Mouse (Mus musculus) MEL (cell line): Measurements from ENCODE around the gene Oit3. TPM values are rescaled to one million over a fixed set of nuclear protein-coding genes. Genes with fewer than 3 reads are reported as not detected.
"Not testable (repeated sequence)": the region's sequence is repeated elsewhere in the genome, so short reads cannot be mapped to it uniquely, and the experiment has no call there.

Experiments used
- DNase-seq: peaks from one replicate; pipeline ENCODE4 v3.0.0; 2011; ENCODE audit warnings: low read depth, low spot score
- H3K27ac ChIP-seq: 2 replicates; pipeline ENCODE4 v1.5.1; 2012; ENCODE audit warnings: low read depth, mild to moderate bottlenecking, control low read depth, low read length, moderate library complexity; ENCODE audit not compliant: control insufficient read depth
- H3K27me3 ChIP-seq, 2 experiments: fragments of 150-350 bp in 1 of 2; sonication (generic) in 1 of 2; 2 replicates each; pipeline ENCODE4 v1.6.1; 2012; ENCODE audit warnings: low read length in 2 of 2, mild to moderate bottlenecking in 2 of 2, improper control_type of control experiment in 1 of 2, moderate library complexity in 1 of 2; ENCODE audit not compliant: insufficient read depth in 2 of 2, control insufficient read depth in 1 of 2
- H3K36me3 ChIP-seq, 2 experiments: 2 replicates each; pipeline ENCODE4 v1.6.1; 2012 to 2014; ENCODE audit warnings: low read length in 2 of 2, improper control_type of control experiment in 1 of 2, inconsistent platforms in 1 of 2, mild to moderate bottlenecking in 1 of 2; ENCODE audit not compliant: insufficient read depth in 2 of 2, control insufficient read depth in 1 of 2
- H3K4me1 ChIP-seq, 2 experiments: fragments of 150-350 bp in 1 of 2; sonication (generic) in 1 of 2; 2 replicates each; pipeline ENCODE4 v1.6.1; 2012; ENCODE audit warnings: low read length in 2 of 2, improper control_type of control experiment in 1 of 2, mild to moderate bottlenecking in 1 of 2; ENCODE audit not compliant: insufficient read depth in 2 of 2, control insufficient read depth in 1 of 2
- H3K4me3 ChIP-seq, 2 experiments: fragments of 150-350 bp in 1 of 2; sonication (generic) in 1 of 2; 2 replicates each; pipeline ENCODE4 v1.5.1; 2012; ENCODE audit warnings: low read depth in 2 of 2, low read length in 2 of 2, mild to moderate bottlenecking in 2 of 2, moderate library complexity in 2 of 2, control low read depth in 1 of 2, improper control_type of control experiment in 1 of 2; ENCODE audit not compliant: control insufficient read depth in 1 of 2, insufficient read depth in 1 of 2
- H3K79me2 ChIP-seq: 2 replicates; pipeline ENCODE4 v1.6.1; 2012; ENCODE audit warnings: mild to moderate bottlenecking, low read length, moderate library complexity; ENCODE audit not compliant: control insufficient read depth, poor library complexity, insufficient read depth
- H3K9ac ChIP-seq: 2 replicates; pipeline ENCODE4 v1.6.1; 2012; ENCODE audit warnings: low read depth, mild to moderate bottlenecking, control low read depth, low read length, moderate library complexity; ENCODE audit not compliant: control insufficient read depth, poor library complexity, severe bottlenecking
- H3K9me3 ChIP-seq: fragments of 150-350 bp; sonication (generic); replicated peaks from 2 replicates; pipeline ENCODE4 v1.6.1; 2012; ENCODE audit warnings: mild to moderate bottlenecking, low read length, improper control_type of control experiment, moderate library complexity; ENCODE audit not compliant: insufficient read depth
- BHLHE40 ChIP-seq: IDR thresholded peaks from 2 replicates; pipeline ENCODE4 v1.6.1; 2012; ENCODE audit warnings: low read depth, mild to moderate bottlenecking, inconsistent platforms, low read length, improper control_type of control experiment, borderline replicate concordance
- CHD2 ChIP-seq: IDR thresholded peaks from 2 replicates; pipeline ENCODE4 v1.6.1; 2011; ENCODE audit warnings: low read length, improper control_type of control experiment
- CTCF ChIP-seq, 3 experiments: IDR thresholded peaks in 2 of 3; conservative IDR thresholded peaks in 1 of 3; 2 replicates each; pipeline ENCODE4 v1.5.1; 2011 to 2012; ENCODE audit warnings: low read length in 3 of 3, low read depth in 2 of 3, mild to moderate bottlenecking in 2 of 3, improper control_type of control experiment in 1 of 3, inconsistent platforms in 1 of 3, mixed read lengths in 1 of 3, moderate library complexity in 1 of 3; ENCODE audit not compliant: control insufficient read depth in 1 of 3, insufficient read depth in 1 of 3, poor library complexity in 1 of 3, severe bottlenecking in 1 of 3
- ELF1 ChIP-seq: IDR thresholded peaks from 2 replicates; pipeline ENCODE4 v1.6.1; 2014; ENCODE audit warnings: low read depth, mild to moderate bottlenecking, inconsistent platforms, low read length, improper control_type of control experiment, moderate library complexity
- EP300 ChIP-seq, 2 experiments: IDR thresholded peaks; 2 replicates each; pipeline ENCODE4 v1.6.1; 2011; ENCODE audit warnings: improper control_type of control experiment in 2 of 2, low read length in 2 of 2, low read depth in 1 of 2, mild to moderate bottlenecking in 1 of 2
- ETS1 ChIP-seq: IDR thresholded peaks from 2 replicates; pipeline ENCODE4 v1.6.1; 2012; ENCODE audit warnings: low read depth, mild to moderate bottlenecking, inconsistent platforms, low read length, improper control_type of control experiment, moderate library complexity
- JUND ChIP-seq: IDR thresholded peaks from 2 replicates; pipeline ENCODE4 v1.6.1; 2011; ENCODE audit warnings: low read depth, mild to moderate bottlenecking, improper control_type of control experiment, low read length
- MAX ChIP-seq: IDR thresholded peaks from 2 replicates; pipeline ENCODE4 v1.6.1; 2011; ENCODE audit warnings: low read length, improper control_type of control experiment
- MEF2A ChIP-seq: IDR thresholded peaks from 2 replicates; pipeline ENCODE4 v1.6.1; 2014; ENCODE audit warnings: low read depth, mild to moderate bottlenecking, inconsistent platforms, low read length, improper control_type of control experiment; ENCODE audit not compliant: poor library complexity, insufficient replicate concordance, severe bottlenecking; ENCODE audit errors: extremely low read depth
- MYC ChIP-seq: IDR thresholded peaks from 2 replicates; pipeline ENCODE4 v1.6.1; 2011; ENCODE audit warnings: low read depth, mild to moderate bottlenecking, low read length, improper control_type of control experiment, moderate library complexity
- NELFE ChIP-seq: IDR thresholded peaks from 2 replicates; pipeline ENCODE4 v1.6.1; 2011; ENCODE audit warnings: low read depth, low read length, improper control_type of control experiment
- NRF1 ChIP-seq: IDR thresholded peaks from 2 replicates; pipeline ENCODE4 v1.6.1; 2014; ENCODE audit warnings: low read depth, mild to moderate bottlenecking, inconsistent platforms, low read length, improper control_type of control experiment, moderate library complexity; ENCODE audit not compliant: poor library complexity, insufficient read depth, severe bottlenecking
- POLR2A ChIP-seq, 2 experiments: IDR thresholded peaks; 2 replicates each; pipeline ENCODE4 v1.6.1; 2011 to 2012; ENCODE audit warnings: low read length in 2 of 2, mild to moderate bottlenecking in 2 of 2, control low read depth in 1 of 2, improper control_type of control experiment in 1 of 2, low read depth in 1 of 2, moderate library complexity in 1 of 2; ENCODE audit not compliant: control insufficient read depth in 1 of 2, insufficient read depth in 1 of 2, poor library complexity in 1 of 2
- RAD21 ChIP-seq: IDR thresholded peaks from 2 replicates; pipeline ENCODE4 v1.6.1; 2011; ENCODE audit warnings: mild to moderate bottlenecking, low read depth, low read length, improper control_type of control experiment
- SIN3A ChIP-seq: IDR thresholded peaks from 2 replicates; pipeline ENCODE4 v1.6.1; 2012; ENCODE audit warnings: low read length, improper control_type of control experiment, inconsistent platforms
- SMC3 ChIP-seq: IDR thresholded peaks from 2 replicates; pipeline ENCODE4 v1.6.1; 2011; ENCODE audit warnings: low read depth, low read length, improper control_type of control experiment
- UBTF ChIP-seq: IDR thresholded peaks from 2 replicates; pipeline ENCODE4 v1.6.1; 2012; ENCODE audit warnings: low read depth, mild to moderate bottlenecking, inconsistent platforms, low read length, improper control_type of control experiment, moderate library complexity, borderline replicate concordance; ENCODE audit not compliant: insufficient read depth
- ZC3H11A ChIP-seq: IDR thresholded peaks from 2 replicates; pipeline ENCODE4 v1.6.1; 2012; ENCODE audit warnings: low read depth, mild to moderate bottlenecking, inconsistent platforms, low read length, improper control_type of control experiment
- ZNF384 ChIP-seq: IDR thresholded peaks from 2 replicates; pipeline ENCODE4 v1.6.1; 2012; ENCODE audit warnings: low read depth, mild to moderate bottlenecking, inconsistent platforms, low read length, improper control_type of control experiment
- polyA plus RNA-seq, 2 experiments: library from polyadenylated mRNA; stranded (reverse) in 1 of 2; unstranded in 1 of 2; fragments of >175 nt in 1 of 2; fragments of >200 nt in 1 of 2; gene quantifications; 2 replicates each; pipeline versions ENCODE4 v1.2.1 to v1.2.4; 2012; ENCODE audit warnings: low replicate concordance in 2 of 2, low read depth in 1 of 2; ENCODE audit not compliant: insufficient read length in 2 of 2, insufficient read depth in 1 of 2, missing spikeins in 1 of 2
- total RNA-seq: library from RNA; depleted of rRNA; stranded (reverse); fragments of 300-350 nt; gene quantifications from 2 replicates; pipeline ENCODE4 v1.2.3, GENCODE M21; 2012

Oit3 gene
- total and polyA plus RNA-seq, 3 experiments = 0.07 TPM; not detected in 2

- Histone ChIP-seq H3K4me1 (peaks cover 2 to 7% of the 10 kb centered on the region in 2 experiments; a peak in 2 of 4 replicates), H3K79me2 (no peaks in the 10 kb centered on the region), H3K9ac (no peak overlapping the region), H3K36me3 (peaks cover 0 to 7% of the 10 kb centered on the region in 2 experiments; a peak in 3 of 4 replicates), H3K4me3 (no peak overlapping the region), H3K9me3 (no peaks in the 10 kb centered on the region), H3K27me3 (no peaks in the 10 kb centered on the region), H3K27ac (no peak overlapping the region)
- TF ChIP-seq JUND = no peak
- TF ChIP-seq ETS1 = no peak
- no peak for TF ChIP-seq EP300 (IDR thresholded peaks at IDR 0.05; ENCODE audit: low read depth in 1 of 2, low read length in 2 of 2)
- no peak for TF ChIP-seq MEF2A
- TF ChIP-seq ZNF384 = no peak
- no peak for TF ChIP-seq CTCF (IDR thresholded peaks at IDR 0.05 in 2 of 3, conservative IDR thresholded peaks at IDR 0.05 in 1 of 3; ENCODE audit: control insufficient read depth in 1 of 3, insufficient read depth in 1 of 3, low read depth in 2 of 3, low read length in 3 of 3, poor library complexity in 1 of 3, severe bottlenecking in 1 of 3)
- TF ChIP-seq NRF1 = no peak
- no peak for TF ChIP-seq MYC
- TF ChIP-seq RAD21 = no peak
- no peak for TF ChIP-seq ELF1
- no peak for TF ChIP-seq BHLHE40
- TF ChIP-seq UBTF = no peak
- no peak for TF ChIP-seq MAX
- TF ChIP-seq CHD2 = no peak
- TF ChIP-seq NELFE = no peak
- no peak for TF ChIP-seq POLR2A (IDR thresholded peaks at IDR 0.05; ENCODE audit: control insufficient read depth in 1 of 2, insufficient read depth in 1 of 2, low read depth in 1 of 2, low read length in 2 of 2, poor library complexity in 1 of 2)
- no peak for DNase-seq
Measured at GRCm38 (mm10) chr10:59386951-59387350, 54.6 kb downstream of the Oit3 start.

- not testable (repeated sequence) for H3K27me3 ChIP-seq, H3K9ac ChIP-seq, H3K36me3 ChIP-seq, H3K79me2 ChIP-seq, H3K9me3 ChIP-seq
- TF ChIP-seq ZNF384 = peak; percentile 46; the same call in 1 of the 2 replicates
- TF ChIP-seq SMC3 = peak; percentile 18
- 0 out of 2 replicates have a peak, but pooled peaks have one; percentile 20 for TF ChIP-seq ETS1
- TF ChIP-seq SIN3A = peak; percentile 37; the same call in 1 of the 2 replicates
- TF ChIP-seq CTCF (IDR thresholded peaks at IDR 0.05 in 2 of 3, conservative IDR thresholded peaks at IDR 0.05 in 1 of 3; ENCODE audit: control insufficient read depth in 1 of 3, insufficient read depth in 1 of 3, low read depth in 2 of 3, low read length in 3 of 3, poor library complexity in 1 of 3, severe bottlenecking in 1 of 3) = peak in 1 of 3 experiments; percentile 15; a peak in 1 of 6 replicates
- TF ChIP-seq ZC3H11A = peak; percentile 16; the same call in 1 of the 2 replicates
- peak; percentile 17 for TF ChIP-seq RAD21
- DNase-seq = peak; percentile 75
- Histone ChIP-seq H3K4me3 (0 out of 4 replicates have a peak overlapping the region, but pooled peaks of 1 of the 2 experiments have one; percentile 9), H3K27ac (peak overlapping the region; percentile 52; the same call in 1 of the 2 replicates), H3K4me1 (peaks cover 4 to 16% of the 10 kb centered on the region in 2 experiments)
Measured at GRCm38 (mm10) chr10:59381563-59381962, 60.0 kb downstream of the Oit3 start.
